Mouse (Mus musculus): ENCODE data around the gene Elmsan1. TPM values are rescaled to one million over a fixed set of nuclear protein-coding genes. Genes with fewer than 3 reads are reported as not detected.

The Elmsan1 gene
- polyA plus RNA-seq, 1 experiment from 2014 or later = 11.1 TPM

GRCm38 (mm10) chr12:84132265-84132664 lies 86.4 kb downstream of the Elmsan1 start:
- H3K9ac ChIP-seq (ENCODE audit: low read length) = no peak overlapping the region
- no peak overlapping the region for H3K4me3 ChIP-seq (ENCODE audit: low read length)
- ATAC-seq (ENCODE audit: low read depth) = no peak
- H3K4me2 ChIP-seq (ENCODE audit: low read depth, low read length) = no peak overlapping the region
- H3K36me3 ChIP-seq (ENCODE audit: control insufficient read depth, insufficient read depth, low read length) = peaks cover 8% of the 10 kb centered on the region; the same call in 1 of the 2 replicates
- no peaks in the 10 kb centered on the region for H3K4me1 ChIP-seq (replicated peaks; ENCODE audit: control insufficient read depth, insufficient read depth, low read length)
- no peaks in the 10 kb centered on the region for H3K9me3 ChIP-seq (ENCODE audit: control insufficient read depth, low read length)
- H3K27me3 ChIP-seq (ENCODE audit: control insufficient read depth, insufficient read depth, low read depth, low read length) = no peaks in the 10 kb centered on the region
- H3K27ac ChIP-seq (ENCODE audit: low read length) = no peak overlapping the region
- 52% methylated on average over 3 of the region's 3 CpGs for WGBS

GRCm38 (mm10) chr12:84129931-84130330 lies 88.8 kb downstream of the Elmsan1 start:
- no peaks in the 10 kb centered on the region for H3K9me3 ChIP-seq (ENCODE audit: control insufficient read depth, low read length)
- H3K4me3 ChIP-seq (ENCODE audit: low read length) = no peak overlapping the region
- H3K27ac ChIP-seq (ENCODE audit: low read length) = no peak overlapping the region
- H3K4me2 ChIP-seq (ENCODE audit: low read depth, low read length) = no peak overlapping the region
- ATAC-seq (ENCODE audit: low read depth) = no peak
- no peaks in the 10 kb centered on the region for H3K27me3 ChIP-seq (ENCODE audit: control insufficient read depth, insufficient read depth, low read depth, low read length)
- peaks cover 10% of the 10 kb centered on the region; the same call in 1 of the 2 replicates for H3K36me3 ChIP-seq (ENCODE audit: control insufficient read depth, insufficient read depth, low read length)
- WGBS = 87% methylated on average over 8 of the region's 8 CpGs
- H3K4me1 ChIP-seq (replicated peaks; ENCODE audit: control insufficient read depth, insufficient read depth, low read length) = no peaks in the 10 kb centered on the region; the same call in 1 of the 2 replicates
- no peak overlapping the region for H3K9ac ChIP-seq (ENCODE audit: low read length)

GRCm38 (mm10) chr12:84128576-84128975 lies 90.1 kb downstream of the Elmsan1 start:
- H3K4me3 ChIP-seq (ENCODE audit: low read length) = no peak overlapping the region
- no peaks in the 10 kb centered on the region for H3K27me3 ChIP-seq (ENCODE audit: control insufficient read depth, insufficient read depth, low read depth, low read length)
- H3K4me1 ChIP-seq (replicated peaks; ENCODE audit: control insufficient read depth, insufficient read depth, low read length) = peaks cover 2% of the 10 kb centered on the region; the same call in 1 of the 2 replicates
- H3K36me3 ChIP-seq (ENCODE audit: control insufficient read depth, insufficient read depth, low read length) = peaks cover 10% of the 10 kb centered on the region; the same call in 1 of the 2 replicates
- H3K9me3 ChIP-seq (ENCODE audit: control insufficient read depth, low read length) = no peaks in the 10 kb centered on the region
- WGBS = 86% methylated on average over 6 of the region's 6 CpGs
- H3K27ac ChIP-seq (ENCODE audit: low read length) = no peak overlapping the region
- H3K4me2 ChIP-seq (ENCODE audit: low read depth, low read length) = no peak overlapping the region
- H3K9ac ChIP-seq (ENCODE audit: low read length) = no peak overlapping the region
- ATAC-seq (ENCODE audit: low read depth) = no peak

GRCm38 (mm10) chr12:84126899-84127298 lies 91.8 kb downstream of the Elmsan1 start:
- H3K4me3 ChIP-seq (ENCODE audit: low read length) = no peak overlapping the region
- ATAC-seq (ENCODE audit: low read depth) = no peak
- no peak overlapping the region for H3K4me2 ChIP-seq (ENCODE audit: low read depth, low read length)
- H3K36me3 ChIP-seq (ENCODE audit: control insufficient read depth, insufficient read depth, low read length) = peaks cover 8% of the 10 kb centered on the region; the same call in 1 of the 2 replicates
- no peak overlapping the region for H3K27ac ChIP-seq (ENCODE audit: low read length)
- no peak overlapping the region for H3K9ac ChIP-seq (ENCODE audit: low read length)
- peaks cover 2% of the 10 kb centered on the region; the same call in 1 of the 2 replicates for H3K4me1 ChIP-seq (replicated peaks; ENCODE audit: control insufficient read depth, insufficient read depth, low read length)
- no peaks in the 10 kb centered on the region for H3K9me3 ChIP-seq (ENCODE audit: control insufficient read depth, low read length)
- 81% methylated on average over 2 of the region's 2 CpGs for WGBS
- no peaks in the 10 kb centered on the region for H3K27me3 ChIP-seq (ENCODE audit: control insufficient read depth, insufficient read depth, low read depth, low read length)

- H3K9me3 ChIP-seq (ENCODE audit: control insufficient read depth, low read length) = no peaks in the 10 kb centered on the region
- WGBS = 36% methylated on average over 12 of the region's 12 CpGs
- peak overlapping the region; percentile 74 for H3K27ac ChIP-seq (ENCODE audit: low read length)
- H3K36me3 ChIP-seq (ENCODE audit: control insufficient read depth, insufficient read depth, low read length) = 0 out of 2 replicates have a peak, but pooled peaks cover 3% of the 10 kb centered on the region
- H3K4me3 ChIP-seq (ENCODE audit: low read length) = 0 out of 2 replicates have a peak overlapping the region, but pooled peaks have one; percentile 16
- no peak overlapping the region for H3K9ac ChIP-seq (ENCODE audit: low read length)
- peak overlapping the region; percentile 37; the same call in 1 of the 2 replicates for H3K4me2 ChIP-seq (ENCODE audit: low read depth, low read length)
- no peaks in the 10 kb centered on the region for H3K27me3 ChIP-seq (ENCODE audit: control insufficient read depth, insufficient read depth, low read depth, low read length)
- H3K4me1 ChIP-seq (replicated peaks; ENCODE audit: control insufficient read depth, insufficient read depth, low read length) = peaks cover 2% of the 10 kb centered on the region; the same call in 1 of the 2 replicates
- ATAC-seq (ENCODE audit: low read depth) = peak; percentile 70
These were observed 92.8 kb downstream of the Elmsan1 start for GRCm38 (mm10) chr12:84125892-84126291.

GRCm38 (mm10) chr12:84119584-84119983 lies 99.1 kb downstream of the Elmsan1 start:
- no peak for ATAC-seq (ENCODE audit: low read depth)
- no peak overlapping the region for H3K4me2 ChIP-seq (ENCODE audit: low read depth, low read length)
- H3K9me3 ChIP-seq (ENCODE audit: control insufficient read depth, low read length) = no peaks in the 10 kb centered on the region
- H3K36me3 ChIP-seq (ENCODE audit: control insufficient read depth, insufficient read depth, low read length) = no peaks in the 10 kb centered on the region
- 95% methylated on average over 5 of the region's 5 CpGs for WGBS
- H3K9ac ChIP-seq (ENCODE audit: low read length) = no peak overlapping the region
- H3K4me3 ChIP-seq (ENCODE audit: low read length) = no peak overlapping the region
- no peak overlapping the region for H3K27ac ChIP-seq (ENCODE audit: low read length)
- H3K27me3 ChIP-seq (ENCODE audit: control insufficient read depth, insufficient read depth, low read depth, low read length) = no peaks in the 10 kb centered on the region
- peaks cover 8% of the 10 kb centered on the region for H3K4me1 ChIP-seq (replicated peaks; ENCODE audit: control insufficient read depth, insufficient read depth, low read length)

- Histone ChIP-seq H3K36me3 (ENCODE audit: control insufficient read depth, insufficient read depth, low read length) (no peaks in the 10 kb centered on the region), H3K4me1 (replicated peaks; ENCODE audit: control insufficient read depth, insufficient read depth, low read length) (peaks cover 5% of the 10 kb centered on the region), H3K9me3 (ENCODE audit: control insufficient read depth, low read length) (no peaks in the 10 kb centered on the region), H3K27ac (ENCODE audit: low read length) (peak within 1 kb of the TSS; percentile 29), H3K27me3 (ENCODE audit: control insufficient read depth, insufficient read depth, low read depth, low read length) (no peaks in the 10 kb centered on the region), H3K4me3 (ENCODE audit: low read length) (peak within 1 kb of the TSS; percentile 74), H3K4me2 (ENCODE audit: low read depth, low read length) (peak within 1 kb of the TSS; percentile 83), H3K9ac (ENCODE audit: low read length) (peak within 1 kb of the TSS; percentile 79)
- peak; percentile 99 for ATAC-seq (ENCODE audit: low read depth)
- WGBS = 3% methylated on average over 30 of the region's 35 CpGs
These were observed 104.3 kb downstream of the Elmsan1 start, which contains the start of gene Dnal1 for GRCm38 (mm10) chr12:84114153-84114994. Gene Dnal1 (plus strand): TSS chr12:84114366.

- Histone ChIP-seq H3K9ac (ENCODE audit: low read length) (peak overlapping the region; percentile 39; the same call in 1 of the 2 replicates), H3K4me2 (ENCODE audit: low read depth, low read length) (peak overlapping the region; percentile 83), H3K4me3 (ENCODE audit: low read length) (peak overlapping the region; percentile 74), H3K4me1 (replicated peaks; ENCODE audit: control insufficient read depth, insufficient read depth, low read length) (peaks cover 5% of the 10 kb centered on the region), H3K27me3 (ENCODE audit: control insufficient read depth, insufficient read depth, low read depth, low read length) (no peaks in the 10 kb centered on the region), H3K36me3 (ENCODE audit: control insufficient read depth, insufficient read depth, low read length) (no peaks in the 10 kb centered on the region), H3K9me3 (ENCODE audit: control insufficient read depth, low read length) (no peaks in the 10 kb centered on the region), H3K27ac (ENCODE audit: low read length) (no peak overlapping the region)
- ATAC-seq (ENCODE audit: low read depth) = no peak
- 26% methylated on average over 6 of the region's 6 CpGs for WGBS
These were observed 105.0 kb downstream of the Elmsan1 start for GRCm38 (mm10) chr12:84113676-84114075.

GRCm38 (mm10) chr12:84110814-84111213 lies 107.9 kb downstream of the Elmsan1 start:
- H3K27ac ChIP-seq (ENCODE audit: low read length) = no peak overlapping the region
- no peak overlapping the region for H3K4me2 ChIP-seq (ENCODE audit: low read depth, low read length)
- no peak for ATAC-seq (ENCODE audit: low read depth)
- no peaks in the 10 kb centered on the region for H3K9me3 ChIP-seq (ENCODE audit: control insufficient read depth, low read length)
- H3K4me3 ChIP-seq (ENCODE audit: low read length) = no peak overlapping the region
- H3K9ac ChIP-seq (ENCODE audit: low read length) = no peak overlapping the region
- peaks cover 5% of the 10 kb centered on the region for H3K4me1 ChIP-seq (replicated peaks; ENCODE audit: control insufficient read depth, insufficient read depth, low read length)
- no peaks in the 10 kb centered on the region for H3K36me3 ChIP-seq (ENCODE audit: control insufficient read depth, insufficient read depth, low read length)
- H3K27me3 ChIP-seq (ENCODE audit: control insufficient read depth, insufficient read depth, low read depth, low read length) = no peaks in the 10 kb centered on the region
- WGBS = 93% methylated on average over 4 of the region's 4 CpGs

Data from lung, embryonic 16.5 days (tissue).